Mouse (Mus musculus): ENCODE results near the gene E330021D16Rik. TPM values are rescaled to one million over a fixed set of nuclear protein-coding genes. Genes with fewer than 3 reads are reported as not detected.
"Not testable (repeated sequence)": the region's sequence is repeated elsewhere in the genome, so short reads cannot be mapped to it uniquely, and the experiment has no call there.

E330021D16Rik gene
- polyA plus RNA-seq, 1 experiment from 2014 or later, result not detected

DNA sequence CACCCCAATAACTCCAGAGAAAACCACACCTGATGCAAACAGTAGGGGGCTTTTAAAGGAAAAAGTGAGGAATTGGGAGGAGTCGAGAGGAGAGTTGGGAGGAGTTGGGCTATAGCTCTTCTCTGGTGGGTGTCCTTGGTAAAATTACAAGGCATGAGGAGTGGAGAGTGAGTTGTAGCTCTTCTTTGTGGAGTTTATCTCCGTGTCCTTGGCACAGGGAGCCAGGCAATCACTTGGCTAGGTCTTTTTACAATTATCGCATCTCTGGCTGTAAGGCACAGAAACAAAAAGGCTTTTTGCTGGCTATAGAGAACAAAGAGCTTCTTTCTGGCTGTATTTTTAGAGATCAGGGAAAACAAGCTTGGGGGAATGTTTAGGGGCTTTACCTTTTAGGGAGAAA is 20.8 kb upstream of the E330021D16Rik start:
- H3K36me3 ChIP-seq; H3K27me3 ChIP-seq; H3K4me3 ChIP-seq; H3K4me1 ChIP-seq (replicated peaks); H3K9ac ChIP-seq; ATAC-seq (replicated peaks; ENCODE audit: insufficient number of reproducible peaks, insufficient read depth, low FRiP score, low read depth); H3K9me3 ChIP-seq (replicated peaks); H3K4me2 ChIP-seq; H3K27ac ChIP-seq: not testable (repeated sequence)
- WGBS, result 81% methylated on average over 3 of the region's 3 CpGs

GRCm38 (mm10) chr6:136433573-136433972 is 18.2 kb upstream of the E330021D16Rik start:
- H3K9ac ChIP-seq, result no peak overlapping the region
- H3K4me2 ChIP-seq, result no peak overlapping the region
- no peaks in the 10 kb centered on the region for H3K9me3 ChIP-seq (replicated peaks)
- no peak overlapping the region for H3K4me3 ChIP-seq
- no peaks in the 10 kb centered on the region for H3K36me3 ChIP-seq
- no peak for ATAC-seq (replicated peaks; ENCODE audit: insufficient number of reproducible peaks, insufficient read depth, low FRiP score, low read depth)
- H3K27ac ChIP-seq, result no peak overlapping the region
- H3K4me1 ChIP-seq (replicated peaks), result peaks cover 9% of the 10 kb centered on the region
- WGBS, result 86% methylated on average over 6 of the region's 6 CpGs
- H3K27me3 ChIP-seq, result no peaks in the 10 kb centered on the region

DNA sequence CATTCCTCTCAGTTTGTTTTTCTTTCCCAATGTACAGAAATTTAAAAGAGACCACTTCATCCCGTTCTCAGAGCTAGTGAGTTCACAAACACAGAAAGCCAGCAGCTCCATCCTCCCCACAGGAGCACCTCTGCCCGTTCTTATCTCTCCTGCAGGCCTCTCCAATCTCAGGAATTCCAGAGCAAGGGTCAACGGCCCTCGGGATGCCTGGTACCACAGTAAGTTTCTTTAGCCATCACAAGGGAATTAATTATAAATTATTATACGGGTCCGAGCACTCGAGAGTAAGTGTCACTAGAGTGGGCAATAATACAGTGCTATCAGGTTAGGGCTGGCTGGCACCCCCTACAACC is 16.5 kb upstream of the E330021D16Rik start:
- 13% methylated on average over 7 of the region's 7 CpGs for WGBS
- Histone ChIP-seq H3K4me3 (no peak overlapping the region), H3K4me1 (replicated peaks) (peaks cover 9% of the 10 kb centered on the region), H3K9ac (no peak overlapping the region), H3K9me3 (replicated peaks) (no peaks in the 10 kb centered on the region), H3K36me3 (no peaks in the 10 kb centered on the region), H3K27me3 (no peaks in the 10 kb centered on the region), H3K4me2 (no peak overlapping the region), H3K27ac (no peak overlapping the region)
- no peak for ATAC-seq (replicated peaks; ENCODE audit: insufficient number of reproducible peaks, insufficient read depth, low FRiP score, low read depth)

DNA sequence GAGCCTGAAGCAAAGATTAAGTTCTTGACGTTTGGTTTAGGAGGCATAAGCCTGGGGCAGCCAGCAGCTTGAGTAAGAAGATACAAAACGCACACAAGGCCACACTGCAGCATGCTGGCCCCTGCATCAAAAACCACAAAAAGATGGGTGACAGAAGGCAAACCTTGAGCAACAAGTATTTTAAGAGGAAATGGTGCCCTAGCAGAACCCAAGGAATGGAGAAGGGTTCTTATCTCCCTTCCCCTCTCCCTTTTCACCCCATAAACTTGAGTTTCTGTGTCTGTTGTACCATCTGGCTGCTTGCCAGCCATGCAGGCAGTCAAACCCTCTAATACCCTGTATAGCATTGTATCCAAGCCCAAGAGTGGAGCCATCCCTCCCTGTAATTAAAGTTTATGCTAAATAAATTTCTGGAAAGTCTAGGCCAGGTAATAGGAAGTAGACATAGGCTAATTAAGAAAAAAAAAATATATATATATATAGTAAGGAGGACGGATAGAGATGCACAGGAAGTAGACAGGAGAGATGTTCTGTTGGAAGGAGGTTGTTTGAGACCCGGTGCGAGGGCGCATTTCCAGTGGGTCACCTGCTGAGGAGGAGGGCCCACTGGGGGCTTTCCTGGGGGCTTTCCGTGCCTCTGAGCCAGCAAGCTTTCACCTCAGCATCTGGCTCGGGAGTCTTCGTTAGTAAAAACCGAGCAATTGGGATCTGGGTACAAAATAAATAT is 16.0 kb upstream of the E330021D16Rik start:
- no peak overlapping the region for H3K9ac ChIP-seq
- WGBS, result 42% methylated on average over 10 of the region's 10 CpGs
- no peak for ATAC-seq (replicated peaks; ENCODE audit: insufficient number of reproducible peaks, insufficient read depth, low FRiP score, low read depth)
- H3K36me3 ChIP-seq, result no peaks in the 10 kb centered on the region
- H3K9me3 ChIP-seq (replicated peaks), result no peaks in the 10 kb centered on the region
- no peaks in the 10 kb centered on the region for H3K27me3 ChIP-seq
- H3K27ac ChIP-seq, result no peak overlapping the region
- H3K4me3 ChIP-seq, result no peak overlapping the region
- H3K4me2 ChIP-seq, result no peak overlapping the region
- peaks cover 9% of the 10 kb centered on the region for H3K4me1 ChIP-seq (replicated peaks)

GRCm38 (mm10) chr6:136429441-136429840 is 14.1 kb upstream of the E330021D16Rik start:
- no peak for ATAC-seq (replicated peaks; ENCODE audit: insufficient number of reproducible peaks, insufficient read depth, low FRiP score, low read depth)
- H3K27me3 ChIP-seq, result no peaks in the 10 kb centered on the region
- no peaks in the 10 kb centered on the region for H3K9me3 ChIP-seq (replicated peaks)
- WGBS, result 50% methylated on average over 4 of the region's 4 CpGs
- H3K4me1 ChIP-seq (replicated peaks), result peaks cover 9% of the 10 kb centered on the region
- no peak overlapping the region for H3K4me2 ChIP-seq
- H3K4me3 ChIP-seq, result no peak overlapping the region
- no peak overlapping the region for H3K9ac ChIP-seq
- H3K27ac ChIP-seq, result no peak overlapping the region
- no peaks in the 10 kb centered on the region for H3K36me3 ChIP-seq

GRCm38 (mm10) chr6:136428412-136428811 is 13.0 kb upstream of the E330021D16Rik start:
- H3K4me1 ChIP-seq (replicated peaks), result peaks cover 9% of the 10 kb centered on the region
- H3K9me3 ChIP-seq (replicated peaks), result no peaks in the 10 kb centered on the region
- H3K27me3 ChIP-seq, result no peaks in the 10 kb centered on the region
- no peak overlapping the region for H3K4me2 ChIP-seq
- no peak overlapping the region for H3K4me3 ChIP-seq
- H3K27ac ChIP-seq, result no peak overlapping the region
- WGBS, result 88% methylated on average over 5 of the region's 5 CpGs
- no peak overlapping the region for H3K9ac ChIP-seq
- ATAC-seq (replicated peaks; ENCODE audit: insufficient number of reproducible peaks, insufficient read depth, low FRiP score, low read depth), result no peak
- H3K36me3 ChIP-seq, result no peaks in the 10 kb centered on the region

GRCm38 (mm10) chr6:136427240-136427639 is 11.9 kb upstream of the E330021D16Rik start:
- Histone ChIP-seq H3K27ac (no peak overlapping the region), H3K27me3 (no peaks in the 10 kb centered on the region), H3K9me3 (replicated peaks) (no peaks in the 10 kb centered on the region), H3K4me2 (no peak overlapping the region), H3K36me3 (no peaks in the 10 kb centered on the region), H3K9ac (no peak overlapping the region), H3K4me3 (no peak overlapping the region), H3K4me1 (replicated peaks) (peaks cover 9% of the 10 kb centered on the region)
- no peak for ATAC-seq (replicated peaks; ENCODE audit: insufficient number of reproducible peaks, insufficient read depth, low FRiP score, low read depth)
- WGBS, result 66% methylated on average over 6 of the region's 6 CpGs

DNA sequence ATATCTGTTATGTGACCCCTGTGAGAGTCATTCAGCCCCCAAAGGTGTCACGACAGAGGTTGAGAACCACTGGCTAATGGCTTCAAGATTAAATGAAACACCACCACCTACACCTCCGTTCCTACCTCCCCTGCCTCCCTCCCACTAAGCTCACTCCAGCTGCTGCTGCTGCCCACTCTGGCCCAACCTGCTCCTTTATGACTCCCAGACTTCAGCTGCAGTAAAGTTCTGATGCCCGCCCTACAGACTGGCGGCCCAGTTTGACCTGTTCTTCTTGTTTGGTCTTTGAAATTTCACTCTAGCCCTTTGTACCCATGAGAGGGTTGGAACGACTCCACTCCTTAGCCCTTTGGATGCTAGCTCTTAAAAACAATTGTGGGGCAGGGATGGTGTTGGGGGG is 10.6 kb upstream of the E330021D16Rik start:
- Histone ChIP-seq H3K9ac (no peak overlapping the region), H3K4me3 (no peak overlapping the region), H3K4me1 (replicated peaks) (no peaks in the 10 kb centered on the region), H3K27ac (no peak overlapping the region), H3K27me3 (no peaks in the 10 kb centered on the region), H3K36me3 (no peaks in the 10 kb centered on the region), H3K4me2 (no peak overlapping the region), H3K9me3 (replicated peaks) (no peaks in the 10 kb centered on the region)
- no peak for ATAC-seq (replicated peaks; ENCODE audit: insufficient number of reproducible peaks, insufficient read depth, low FRiP score, low read depth)
- WGBS, result 86% methylated on average over 5 of the region's 5 CpGs

GRCm38 (mm10) chr6:136424166-136424565 is 8.8 kb upstream of the E330021D16Rik start:
- no peaks in the 10 kb centered on the region for H3K36me3 ChIP-seq
- no peaks in the 10 kb centered on the region for H3K9me3 ChIP-seq (replicated peaks)
- no peaks in the 10 kb centered on the region for H3K27me3 ChIP-seq
- H3K4me2 ChIP-seq, result no peak overlapping the region
- 90% methylated on average over 3 of the region's 3 CpGs for WGBS
- no peak for ATAC-seq (replicated peaks; ENCODE audit: insufficient number of reproducible peaks, insufficient read depth, low FRiP score, low read depth)
- no peak overlapping the region for H3K27ac ChIP-seq
- H3K4me3 ChIP-seq, result no peak overlapping the region
- H3K4me1 ChIP-seq (replicated peaks), result peaks cover 2% of the 10 kb centered on the region; the same call in 1 of the 2 replicates
- H3K9ac ChIP-seq, result no peak overlapping the region

DNA sequence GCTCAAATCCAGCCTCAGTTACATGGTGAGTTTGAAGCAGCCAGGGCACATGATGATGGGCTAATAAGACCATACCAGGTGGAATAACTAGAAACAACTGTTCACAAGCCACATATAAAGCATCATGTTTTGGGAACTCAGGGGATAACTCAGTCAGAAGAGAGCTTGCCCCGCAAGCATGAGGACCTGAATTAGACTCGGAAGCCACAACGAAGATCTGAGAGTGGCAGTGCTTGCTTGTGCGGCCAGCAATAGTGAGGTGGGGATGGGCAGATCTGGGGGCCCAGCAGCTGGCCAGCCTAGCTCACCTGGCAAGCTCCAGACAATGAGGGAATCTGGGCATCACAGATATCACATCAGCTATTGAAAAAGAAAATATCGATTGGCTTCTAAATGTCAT is 7.8 kb upstream of the E330021D16Rik start:
- Histone ChIP-seq H3K27ac (no peak overlapping the region), H3K9ac (no peak overlapping the region), H3K4me2 (no peak overlapping the region), H3K4me1 (replicated peaks) (peaks cover 9% of the 10 kb centered on the region), H3K36me3 (no peaks in the 10 kb centered on the region), H3K9me3 (replicated peaks) (no peaks in the 10 kb centered on the region), H3K27me3 (no peaks in the 10 kb centered on the region), H3K4me3 (no peak overlapping the region)
- WGBS, result 86% methylated on average over 5 of the region's 5 CpGs
- no peak for ATAC-seq (replicated peaks; ENCODE audit: insufficient number of reproducible peaks, insufficient read depth, low FRiP score, low read depth)

- no peak for ATAC-seq (replicated peaks; ENCODE audit: insufficient number of reproducible peaks, insufficient read depth, low FRiP score, low read depth)
- no peak overlapping the region for H3K9ac ChIP-seq
- no peak overlapping the region for H3K27ac ChIP-seq
- no peaks in the 10 kb centered on the region for H3K9me3 ChIP-seq (replicated peaks)
- H3K4me2 ChIP-seq, result no peak overlapping the region
- no peak overlapping the region for H3K4me3 ChIP-seq
- no peaks in the 10 kb centered on the region for H3K27me3 ChIP-seq
- WGBS, result 58% methylated on average over 16 of the region's 16 CpGs
- H3K36me3 ChIP-seq, result no peaks in the 10 kb centered on the region
- peaks cover 14% of the 10 kb centered on the region for H3K4me1 ChIP-seq (replicated peaks)
Observed at GRCm38 (mm10) chr6:136422084-136422853, 6.9 kb upstream of the E330021D16Rik start.

- ATAC-seq (replicated peaks; ENCODE audit: insufficient number of reproducible peaks, insufficient read depth, low FRiP score, low read depth), result no peak
- no peaks in the 10 kb centered on the region for H3K9me3 ChIP-seq (replicated peaks)
Observed at GRCm38 (mm10) chr6:136421059-136421458, 5.7 kb upstream of the E330021D16Rik start.

More at GRCm38 (mm10) chr6:136421059-136421458, 5.7 kb upstream of the E330021D16Rik start:
- H3K27me3 ChIP-seq, result no peaks in the 10 kb centered on the region
- H3K27ac ChIP-seq, result no peak overlapping the region
- H3K4me2 ChIP-seq, result no peak overlapping the region
- H3K4me1 ChIP-seq (replicated peaks), result peaks cover 14% of the 10 kb centered on the region
- no peak overlapping the region for H3K9ac ChIP-seq
- no peak overlapping the region for H3K4me3 ChIP-seq
- WGBS, result 62% methylated on average over 3 of the region's 3 CpGs
- no peaks in the 10 kb centered on the region for H3K36me3 ChIP-seq

Measured in heart, embryonic 15.5 days (tissue).